31 mouse cellular contexts compared by ENCODE assay signal in the genomic region with DNA sequence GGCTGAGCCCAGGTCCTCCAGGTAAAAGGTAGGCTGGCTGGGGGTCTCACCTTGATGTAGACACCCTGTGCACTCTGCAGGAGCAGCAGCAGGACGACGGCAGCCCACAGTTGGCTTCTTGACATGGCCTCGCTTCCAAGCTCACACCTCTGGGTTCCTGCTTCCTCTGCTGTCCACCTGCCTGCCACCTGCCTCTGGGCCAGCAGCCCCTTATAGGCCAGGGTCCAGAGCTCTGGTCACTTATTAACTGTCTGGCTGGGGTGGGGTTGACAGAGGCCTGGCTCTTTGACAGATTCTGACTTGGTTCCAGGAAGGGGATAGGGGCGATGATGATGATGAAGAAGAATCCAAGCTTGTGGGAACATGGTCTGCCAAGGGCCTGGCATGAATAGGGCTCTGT. TPM values are rescaled to one million over a fixed set of nuclear protein-coding genes. Genes with fewer than 3 reads are reported as not detected.
A peak's percentile ranks its signal among the peaks of the same experiment; 100 is the strongest.
DNase-seq lines count a peak whose midpoint lies in the region; ATAC-seq and TF ChIP-seq lines count a peak whose summit lies in the region.
"Had no signal": no experiment of that assay in that cellular context is flagged by ENCODE, and none has a peak within 500 bp of the region (broad histone marks: within the 10 kb centered on the region; RNA-seq: fewer than 3 reads in every experiment).

A gene (minus strand): TSS at position 224 of the 400 bp plus-strand sequence.

- TF ChIP-seq POLR2A in kidney, adult 2 months (IDR thresholded peaks at IDR 0.05; ENCODE audit: low read depth, low read length), result peak; percentile 59
- TF ChIP-seq POLR2A in small intestine, adult 2 months (IDR thresholded peaks at IDR 0.05; ENCODE audit: low read depth, low read length), result peak; percentile 63

- no peak within 1 kb of the TSS for H3K4me2 ChIP-seq in kidney, postnatal 0 days (ENCODE audit: low read length)
- H3K4me2 ChIP-seq in hindbrain, embryonic 16.5 days (ENCODE audit: low read length), result no peak within 1 kb of the TSS
- H3K4me2 ChIP-seq: hindbrain, embryonic 12.5 days; limb, embryonic 13.5 days; liver, embryonic 11.5 days; lung, embryonic 15.5 days; midbrain, embryonic 11.5 days; neural tube, embryonic 12.5 days had no signal

- peaks cover 11% of the 10 kb centered on the region for H3K4me1 ChIP-seq in kidney, adult 2 months (ENCODE audit: control insufficient read depth, insufficient read depth, low read length)
- no peaks in the 10 kb centered on the region for H3K4me1 ChIP-seq in kidney, postnatal 0 days (replicated peaks; ENCODE audit: insufficient read depth, low read length)
- H3K4me1 ChIP-seq in small intestine, adult 2 months (ENCODE audit: control insufficient read depth, insufficient read depth, insufficient read length, low read length), result peaks cover 17% of the 10 kb centered on the region; the same call in 1 of the 2 replicates
- H3K4me1 ChIP-seq in hindbrain, embryonic 16.5 days (ENCODE audit: control insufficient read depth, insufficient read depth, low read depth, low read length), result no peaks in the 10 kb centered on the region
- H3K4me1 ChIP-seq: hindbrain, embryonic 12.5 days; limb, embryonic 13.5 days; lung, embryonic 15.5 days; neural tube, embryonic 12.5 days had no signal

- DNase-seq in kidney, adult 11 months, result peak; percentile 72
- DNase-seq in kidney, postnatal 10 days, result no peak
- DNase-seq in kidney, adult 2 months, result peak; percentile 88
- no peak for DNase-seq in kidney, postnatal 0 days (ENCODE audit: low spot score)
- DNase-seq in cerebellum, adult 8-10 months, result no peak
- DNase-seq in cerebellum, postnatal 36 days, result no peak
- DNase-seq: adrenal gland, postnatal 25 days; cerebellum, adult 11-12 months; cerebellum, postnatal 10 days; gastrocnemius, postnatal 25 days; lung, postnatal 36 days; right cerebral cortex, postnatal 4 days; thymus, adult 2 months; thymus, postnatal 36 days had no signal

- 0 out of 2 replicates have a peak, but pooled peaks have one; percentile 55 for ATAC-seq in kidney, postnatal 0 days (replicated peaks; ENCODE audit: low FRiP score, low read depth)
- no peak for ATAC-seq in hindbrain, embryonic 16.5 days
- ATAC-seq: CD4-positive, CD25-positive, alpha-beta regulatory T cell, adult 4 months; midbrain, embryonic 16.5 days had no signal

- no peak for TF ChIP-seq CTCF in kidney, adult 2 months (conservative IDR thresholded peaks at IDR 0.05; ENCODE audit: insufficient read depth, insufficient read length, low read depth, low read length)
- no peak for TF ChIP-seq CTCF in kidney, postnatal 0 days (IDR thresholded peaks at IDR 0.05; ENCODE audit: low read depth)
- TF ChIP-seq CTCF in small intestine, adult 2 months (IDR thresholded peaks at IDR 0.05; ENCODE audit: extremely low read depth, insufficient read length, insufficient replicate concordance, low read depth, low read length), result no peak

- peak within 1 kb of the TSS; percentile 23 for H3K4me3 ChIP-seq in kidney, adult 2 months (ENCODE audit: insufficient read depth, low read depth, low read length)
- H3K4me3 ChIP-seq in kidney, postnatal 0 days (replicated peaks; ENCODE audit: low read depth, low read length), result no peak within 1 kb of the TSS
- H3K4me3 ChIP-seq in small intestine, adult 2 months (ENCODE audit: low read depth, low read length), result peak within 1 kb of the TSS; percentile 71
- H3K4me3 ChIP-seq in hindbrain, embryonic 16.5 days (ENCODE audit: low read length), result no peak within 1 kb of the TSS
- H3K4me3 ChIP-seq: erythroblast, embryonic 14.5 days; heart, adult 2 months; hindbrain, embryonic 12.5 days; limb, embryonic 13.5 days; lung, embryonic 15.5 days; myocyte; neural tube, embryonic 12.5 days had no signal

- H3K36me3 ChIP-seq in kidney, adult 2 months (ENCODE audit: control insufficient read depth, insufficient read depth, low read length), result no peaks in the 10 kb centered on the region
- no peaks in the 10 kb centered on the region for H3K36me3 ChIP-seq in kidney, postnatal 0 days (ENCODE audit: insufficient read depth, low read length)
- peaks cover 14% of the 10 kb centered on the region for H3K36me3 ChIP-seq in small intestine, adult 2 months (ENCODE audit: control insufficient read depth, insufficient read depth, low read length)
- H3K36me3 ChIP-seq in hindbrain, embryonic 16.5 days (ENCODE audit: control insufficient read depth, insufficient read depth, low read length), result no peaks in the 10 kb centered on the region
- H3K36me3 ChIP-seq: hindbrain, embryonic 12.5 days; limb, embryonic 13.5 days; lung, embryonic 15.5 days; neural tube, embryonic 12.5 days had no signal

- H3K27me3 ChIP-seq in kidney, adult 2 months (replicated peaks; ENCODE audit: control insufficient read depth, insufficient read depth, low read length), result no peaks in the 10 kb centered on the region
- no peaks in the 10 kb centered on the region for H3K27me3 ChIP-seq in kidney, postnatal 0 days (ENCODE audit: insufficient read depth, low read length)
- H3K27me3 ChIP-seq in small intestine, adult 2 months (ENCODE audit: control insufficient read depth, insufficient read depth, low read length), result no peaks in the 10 kb centered on the region
- H3K27me3 ChIP-seq in hindbrain, embryonic 16.5 days (replicated peaks; ENCODE audit: control insufficient read depth, insufficient read depth, low read length), result no peaks in the 10 kb centered on the region
- H3K27me3 ChIP-seq: hindbrain, embryonic 12.5 days; limb, embryonic 13.5 days; lung, embryonic 15.5 days; neural tube, embryonic 12.5 days had no signal

- no peak within 1 kb of the TSS for H3K9ac ChIP-seq in kidney, postnatal 0 days (ENCODE audit: low read depth, low read length)
- no peak within 1 kb of the TSS for H3K9ac ChIP-seq in hindbrain, embryonic 16.5 days (ENCODE audit: low read depth, low read length)
- H3K9ac ChIP-seq: hindbrain, embryonic 12.5 days; limb, embryonic 13.5 days; lung, embryonic 15.5 days; neural tube, embryonic 12.5 days had no signal

- H3K9me3 ChIP-seq in kidney, postnatal 0 days (replicated peaks; ENCODE audit: low read length), result no peaks in the 10 kb centered on the region
- peaks cover 3% of the 10 kb centered on the region; the same call in 1 of the 2 replicates for H3K9me3 ChIP-seq in hindbrain, embryonic 16.5 days (ENCODE audit: control insufficient read depth, low read length)
- H3K9me3 ChIP-seq: lung, embryonic 15.5 days had no signal

- H3K27ac ChIP-seq in kidney, adult 2 months (ENCODE audit: insufficient read depth, low read depth, low read length), result peak within 1 kb of the TSS; percentile 95
- H3K27ac ChIP-seq in kidney, postnatal 0 days, result no peak within 1 kb of the TSS
- H3K27ac ChIP-seq in small intestine, adult 2 months (ENCODE audit: insufficient read depth, low read depth, low read length), result peak within 1 kb of the TSS; percentile 98
- H3K27ac ChIP-seq in hindbrain, embryonic 16.5 days (ENCODE audit: low read depth, low read length), result no peak within 1 kb of the TSS
- H3K27ac ChIP-seq: heart, adult 2 months; hindbrain, embryonic 12.5 days; limb, embryonic 13.5 days; lung, embryonic 15.5 days; neural tube, embryonic 12.5 days had no signal

- 52% methylated on average over 4 of the region's 4 CpGs for WGBS in kidney, adult 2 months
- WGBS in kidney, postnatal 0 days, result 69% methylated on average over 4 of the region's 4 CpGs
- 36% methylated on average over 4 of the region's 4 CpGs for WGBS in small intestine, adult 2 months
- 91% methylated on average over 4 of the region's 4 CpGs for WGBS in hindbrain, embryonic 16.5 days

RNA-seq across cellular contexts. Expression of the gene that starts here (rescaled TPM):
- 819 and 823 TPM in 2 replicates for polyA plus RNA-seq in kidney, adult 2 months (2012; rRNA removed)
- polyA plus RNA-seq in kidney, postnatal 0 days (2015; fragmentation: Nextera tagmentation; extraction: Ambion mirVana), result 21.3 and 37.1 TPM in 2 replicates
- polyA plus RNA-seq in small intestine, adult 2 months (2012; rRNA removed), result 420 and 2,057 TPM in 2 replicates
- polyA plus RNA-seq in hindbrain, embryonic 16.5 days (2015; fragmentation: Nextera tagmentation; extraction: Ambion mirVana), result not detected in 2 replicates
- polyA plus RNA-seq: CD4-positive, CD25-positive, alpha-beta regulatory T cell, adult 4 months; cortical plate, adult 2 months; embryonic facial prominence, embryonic 14.5 days; erythroblast, embryonic 14.5 days; forebrain, embryonic 11.5 days; heart, embryonic 14.5 days; hindbrain, embryonic 12.5 days; limb, embryonic 13.5 days; lung, embryonic 15.5 days; midbrain, embryonic 11.5 days; midbrain, embryonic 16.5 days; myocyte; neural tube, embryonic 12.5 days had no signal

Comparison
In these comparisons a context has a peak if more than half of its experiments do, and no peak if none do; other contexts are left out.
1. RNA of the gene that starts here (polyA plus RNA-seq): 420 to 2,057 TPM in small intestine, adult 2 months, 819 to 823 TPM in kidney, adult 2 months and 21.3 to 37.1 TPM in kidney, postnatal 0 days; not detected in hindbrain, embryonic 16.5 days; every median in the first group is over 10 times any median in the second.
2. RNA of the gene that starts here (polyA plus RNA-seq): 420 to 2,057 TPM in small intestine, adult 2 months and 819 to 823 TPM in kidney, adult 2 months; 21.3 to 37.1 TPM in kidney, postnatal 0 days; every median in the first group is over 10 times any median in the second.
3. DNase-seq: peak in kidney, adult 11 months (single experiment) and kidney, adult 2 months (single experiment); none in kidney, postnatal 10 days (single experiment), kidney, postnatal 0 days (single experiment), cerebellum, adult 8-10 months (single experiment) and cerebellum, postnatal 36 days (0 of 2).
4. H3K27ac ChIP-seq: peak in kidney, adult 2 months (single experiment) and small intestine, adult 2 months (single experiment); none in kidney, postnatal 0 days (single experiment) and hindbrain, embryonic 16.5 days (single experiment).
5. H3K4me3 ChIP-seq: peak in kidney, adult 2 months (single experiment) and small intestine, adult 2 months (single experiment); none in kidney, postnatal 0 days (single experiment) and hindbrain, embryonic 16.5 days (single experiment).